Mouse (Mus musculus): ENCODE measurements around the gene Lrp1.

DNA sequence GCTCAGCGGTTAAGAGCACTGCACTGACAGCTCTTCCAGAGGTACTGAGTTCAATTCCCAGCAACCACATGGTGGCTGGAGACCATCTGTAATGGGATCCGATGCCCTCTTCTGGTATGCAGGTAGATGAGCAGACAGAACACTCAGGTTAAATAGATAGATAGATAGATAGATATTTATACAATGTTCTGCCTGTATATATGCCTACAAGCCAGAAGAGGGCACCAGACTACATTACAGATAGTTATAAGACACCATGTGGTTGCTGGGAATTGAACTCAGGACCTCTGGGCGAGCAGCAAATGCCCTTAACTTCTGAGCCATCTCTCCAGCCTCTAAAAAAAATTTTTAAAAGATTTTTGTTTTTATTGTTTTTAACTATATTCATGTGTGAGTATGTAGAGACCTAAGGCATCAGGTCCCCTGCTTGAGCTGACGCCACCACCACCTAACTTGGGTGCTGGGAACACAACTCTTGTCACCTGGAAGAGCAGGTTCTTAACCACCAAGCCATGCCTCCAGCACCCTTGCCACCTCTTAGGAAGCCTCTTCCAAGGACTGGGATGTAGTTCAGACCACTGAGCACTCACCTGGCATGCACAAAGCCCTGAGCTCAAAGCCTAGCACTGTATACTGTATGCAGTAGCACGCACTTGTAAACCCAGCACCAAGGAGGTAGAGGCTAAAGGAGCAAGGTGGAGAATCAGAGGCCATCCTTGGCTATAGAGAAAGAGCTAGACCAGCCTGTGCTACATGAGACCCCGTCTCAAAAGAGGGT, 2.7 kb upstream of the Lrp1 start:
- TF ChIP-seq CTCF (IDR thresholded peaks at IDR 0.05; ENCODE audit: borderline replicate concordance, extremely low read depth, insufficient read depth, insufficient read length) (no peak), POLR2A (IDR thresholded peaks at IDR 0.05; ENCODE audit: borderline replicate concordance, extremely low read depth, insufficient read depth, insufficient read length, poor library complexity, severe bottlenecking) (no peak)
